Comparison of ENCODE assay signal across 17 mouse cellular contexts in genomic region chr12:48284386-48284785, GRCm38 (mm10).
DNase-seq lines count a peak whose midpoint lies in the region; ATAC-seq lines count a peak whose summit lies in the region.
"Had no signal": no experiment of that assay in that cellular context is flagged by ENCODE, and none has a peak within 500 bp of the region (broad histone marks: within the 10 kb centered on the region; RNA-seq: fewer than 3 reads in every experiment).

No protein-coding gene starts in this region.

- H3K4me1 ChIP-seq in forebrain, embryonic 12.5 days = 0 out of 2 replicates have a peak, but pooled peaks cover 4% of the 10 kb centered on the region
- H3K4me1 ChIP-seq in hindbrain, embryonic 13.5 days (replicated peaks) = 0 out of 2 replicates have a peak, but pooled peaks cover 2% of the 10 kb centered on the region
- no peaks in the 10 kb centered on the region for H3K4me1 ChIP-seq in midbrain, embryonic 16.5 days (ENCODE audit: control insufficient read depth, insufficient read depth, low read length)
- H3K4me1 ChIP-seq: embryonic facial prominence, embryonic 13.5 days; intestine, embryonic 15.5 days; kidney, embryonic 15.5 days; megakaryocyte, embryonic 14.5 days had no signal

- DNase-seq in layer of hippocampus, adult 9-11 months = peak; percentile 9
- no peak for DNase-seq in layer of hippocampus, adult 9-10 months (ENCODE audit: low spot score)
- DNase-seq in cerebellum, postnatal 10 days = no peak
- no peak for DNase-seq in spleen, postnatal 36 days (ENCODE audit: low spot score in 2 of 2)
- DNase-seq in kidney, postnatal 25 days = no peak
- DNase-seq: adrenal gland, adult 8-10 months; cerebellum, postnatal 25 days; gastrocnemius, postnatal 14 days had no signal

- H3K27ac ChIP-seq in forebrain, embryonic 12.5 days = no peak overlapping the region
- no peak overlapping the region for H3K27ac ChIP-seq in hindbrain, embryonic 13.5 days
- H3K27ac ChIP-seq in midbrain, embryonic 16.5 days (ENCODE audit: low read length) = no peak overlapping the region
- H3K27ac ChIP-seq: embryonic facial prominence, embryonic 13.5 days; intestine, embryonic 15.5 days; kidney, embryonic 15.5 days; liver, embryonic 14.5 days had no signal

- no peaks in the 10 kb centered on the region for H3K36me3 ChIP-seq in forebrain, embryonic 12.5 days (replicated peaks)
- H3K36me3 ChIP-seq in hindbrain, embryonic 13.5 days = no peaks in the 10 kb centered on the region
- no peaks in the 10 kb centered on the region for H3K36me3 ChIP-seq in midbrain, embryonic 16.5 days (ENCODE audit: control insufficient read depth, insufficient read depth, low read length)
- H3K36me3 ChIP-seq: embryonic facial prominence, embryonic 13.5 days; intestine, embryonic 15.5 days; kidney, embryonic 15.5 days had no signal

- H3K4me3 ChIP-seq in forebrain, embryonic 12.5 days (replicated peaks) = no peak overlapping the region
- no peak overlapping the region for H3K4me3 ChIP-seq in hindbrain, embryonic 13.5 days
- no peak overlapping the region for H3K4me3 ChIP-seq in midbrain, embryonic 16.5 days (ENCODE audit: low read depth, low read length)
- H3K4me3 ChIP-seq: embryonic facial prominence, embryonic 13.5 days; intestine, embryonic 15.5 days; kidney, embryonic 15.5 days; megakaryocyte, embryonic 14.5 days had no signal

- ATAC-seq in forebrain, embryonic 12.5 days (ENCODE audit: low FRiP score) = peak; percentile 89
- ATAC-seq in hindbrain, embryonic 13.5 days (ENCODE audit: low FRiP score) = peak; percentile 79; the same call in 1 of the 2 replicates
- peak; percentile 95 for ATAC-seq in midbrain, embryonic 16.5 days
- ATAC-seq: intestine, embryonic 15.5 days; lung, postnatal 0 days had no signal

- no peaks in the 10 kb centered on the region for H3K27me3 ChIP-seq in forebrain, embryonic 12.5 days
- no peaks in the 10 kb centered on the region for H3K27me3 ChIP-seq in hindbrain, embryonic 13.5 days
- H3K27me3 ChIP-seq in midbrain, embryonic 16.5 days (ENCODE audit: control insufficient read depth, insufficient read depth, low read depth, low read length) = no peaks in the 10 kb centered on the region
- H3K27me3 ChIP-seq: embryonic facial prominence, embryonic 13.5 days; intestine, embryonic 15.5 days; kidney, embryonic 15.5 days; megakaryocyte, embryonic 14.5 days had no signal

- no peaks in the 10 kb centered on the region for H3K9me3 ChIP-seq in forebrain, embryonic 12.5 days
- H3K9me3 ChIP-seq in hindbrain, embryonic 13.5 days = no peaks in the 10 kb centered on the region
- no peaks in the 10 kb centered on the region for H3K9me3 ChIP-seq in midbrain, embryonic 16.5 days (replicated peaks; ENCODE audit: control insufficient read depth, low read length, poor library complexity, severe bottlenecking)
- H3K9me3 ChIP-seq: embryonic facial prominence, embryonic 13.5 days; intestine, embryonic 15.5 days; kidney, embryonic 15.5 days; megakaryocyte, embryonic 14.5 days had no signal

- no peak overlapping the region for H3K4me2 ChIP-seq in forebrain, embryonic 12.5 days
- no peak overlapping the region for H3K4me2 ChIP-seq in hindbrain, embryonic 13.5 days
- H3K4me2 ChIP-seq in midbrain, embryonic 16.5 days (ENCODE audit: low read length) = no peak overlapping the region
- H3K4me2 ChIP-seq: embryonic facial prominence, embryonic 13.5 days; intestine, embryonic 15.5 days; kidney, embryonic 15.5 days had no signal

- 30% methylated on average over 3 of the region's 3 CpGs for WGBS in forebrain, embryonic 12.5 days
- WGBS in hindbrain, embryonic 13.5 days = 36% methylated on average over 3 of the region's 3 CpGs
- 18% methylated on average over 3 of the region's 3 CpGs for WGBS in midbrain, embryonic 16.5 days

- no peak overlapping the region for H3K9ac ChIP-seq in forebrain, embryonic 12.5 days
- H3K9ac ChIP-seq in hindbrain, embryonic 13.5 days = no peak overlapping the region
- no peak overlapping the region for H3K9ac ChIP-seq in midbrain, embryonic 16.5 days (ENCODE audit: low read depth, low read length)
- H3K9ac ChIP-seq: embryonic facial prominence, embryonic 13.5 days; intestine, embryonic 15.5 days; kidney, embryonic 15.5 days; liver, embryonic 14.5 days had no signal
